Mouse (Mus musculus): ENCODE results near the gene Fgd2.
"Not testable (repeated sequence)": the region's sequence is repeated elsewhere in the genome, so short reads cannot be mapped to it uniquely, and the experiment has no call there.

Fgd2 gene

DNA sequence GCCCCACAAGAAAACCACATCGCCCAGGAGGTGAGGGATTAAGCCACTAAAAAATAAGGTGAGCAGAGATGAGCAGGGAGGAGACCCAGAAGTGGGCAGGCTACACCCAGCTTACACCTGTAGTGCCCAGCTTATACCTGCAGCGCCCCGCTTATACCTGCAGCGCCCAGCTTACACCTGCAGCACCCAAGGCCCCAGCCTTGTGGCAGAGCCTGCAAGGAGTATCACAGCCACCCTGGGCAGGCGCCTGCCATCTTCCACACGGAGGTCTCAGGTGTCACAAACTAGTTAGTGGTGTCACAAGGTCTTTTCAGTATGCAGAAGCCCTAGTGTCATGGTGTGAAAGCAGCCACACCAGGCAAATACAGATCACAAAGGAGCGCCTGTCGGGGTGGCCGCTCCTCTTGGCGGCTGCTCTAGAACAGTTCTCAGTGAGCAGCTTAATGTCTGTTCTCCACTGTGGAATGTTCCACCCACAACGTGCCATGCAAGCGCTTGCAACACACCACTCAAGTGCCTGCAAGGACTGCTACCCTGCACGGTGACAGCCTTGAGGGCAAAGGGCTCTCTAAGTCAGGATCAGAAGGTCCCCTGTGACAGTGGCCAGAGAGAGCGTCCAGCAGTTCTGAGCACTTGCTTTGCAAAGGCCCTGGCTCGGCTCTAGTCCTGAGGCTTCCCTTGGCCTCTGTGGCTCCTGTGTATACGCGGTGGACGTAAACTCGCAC, 24.3 kb upstream of the Fgd2 start:
- DNase-seq (ENCODE audit: low spot score in 2 of 2): no peak

GRCm38 (mm10) chr17:29337979-29338823, 22.5 kb upstream of the Fgd2 start:
- no peak for DNase-seq (ENCODE audit: low spot score in 2 of 2)

DNA sequence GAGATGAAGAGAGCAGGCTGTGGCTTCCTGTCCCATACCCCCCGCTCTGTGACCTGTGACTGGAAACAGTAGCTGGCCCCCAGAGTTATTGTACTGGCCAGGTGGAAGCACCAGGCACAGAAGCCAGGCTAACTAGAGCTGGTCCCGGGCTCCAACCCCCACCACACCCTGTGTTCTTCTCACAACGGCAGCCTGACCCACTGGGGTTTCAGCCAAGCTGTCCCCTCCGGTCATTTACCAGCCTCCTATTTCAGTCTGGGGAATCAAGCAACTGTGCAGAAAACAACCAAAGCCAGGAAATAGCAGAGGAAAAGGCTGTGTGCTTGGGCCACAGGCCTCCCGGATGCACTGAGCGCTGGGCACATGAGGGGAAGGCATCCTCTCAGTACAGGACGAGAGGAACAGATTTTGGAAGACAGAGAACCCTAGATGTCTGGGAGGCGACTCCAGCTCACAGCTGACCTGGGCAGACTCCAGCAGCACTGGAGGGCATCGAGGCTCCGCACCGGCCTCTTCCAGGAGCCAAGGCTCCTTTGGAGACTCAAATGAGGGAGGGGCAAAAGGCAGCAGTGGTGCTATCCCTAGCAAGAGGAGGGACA, 21.4 kb upstream of the Fgd2 start:
- peak in 1 of 2 experiments; percentile 16 for DNase-seq (ENCODE audit: low spot score in 2 of 2)

- no peak for DNase-seq (ENCODE audit: low spot score in 2 of 2)
These were observed 20.1 kb upstream of the Fgd2 start for GRCm38 (mm10) chr17:29340406-29341261.

DNA sequence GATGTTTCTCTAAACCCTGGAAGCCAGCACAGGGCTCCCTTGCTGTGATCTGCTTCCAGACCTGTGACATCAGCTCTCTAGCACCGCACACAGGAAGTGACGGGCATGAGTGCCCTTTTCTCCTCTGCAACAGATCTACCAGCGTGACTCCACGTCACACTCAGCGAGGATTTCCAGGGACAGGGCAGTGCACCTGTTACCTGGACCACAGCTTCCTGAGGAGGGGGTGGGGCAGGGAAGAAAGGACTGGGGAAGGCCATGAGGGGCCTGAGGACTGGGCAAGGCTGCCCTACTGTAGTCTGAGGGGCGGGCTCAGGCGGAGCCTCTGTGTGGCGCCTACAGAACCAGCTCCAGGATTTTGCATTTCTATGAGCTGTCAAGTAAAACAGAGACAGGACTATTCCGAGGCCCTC, 19.1 kb upstream of the Fgd2 start:
- DNase-seq (ENCODE audit: low spot score in 2 of 2): no peak

- DNase-seq (ENCODE audit: low spot score in 2 of 2): peak in 1 of 2 experiments; percentile 76
These were observed 18.5 kb upstream of the Fgd2 start for GRCm38 (mm10) chr17:29342010-29342910.

GRCm38 (mm10) chr17:29343241-29343640, 17.5 kb upstream of the Fgd2 start:
- no peak for DNase-seq (ENCODE audit: low spot score in 2 of 2)

GRCm38 (mm10) chr17:29345272-29345671, 15.4 kb upstream of the Fgd2 start:
- DNase-seq (ENCODE audit: low spot score in 2 of 2): no peak

GRCm38 (mm10) chr17:29346496-29347125, 14.1 kb upstream of the Fgd2 start:
- DNase-seq (ENCODE audit: low spot score in 2 of 2): no peak

DNA sequence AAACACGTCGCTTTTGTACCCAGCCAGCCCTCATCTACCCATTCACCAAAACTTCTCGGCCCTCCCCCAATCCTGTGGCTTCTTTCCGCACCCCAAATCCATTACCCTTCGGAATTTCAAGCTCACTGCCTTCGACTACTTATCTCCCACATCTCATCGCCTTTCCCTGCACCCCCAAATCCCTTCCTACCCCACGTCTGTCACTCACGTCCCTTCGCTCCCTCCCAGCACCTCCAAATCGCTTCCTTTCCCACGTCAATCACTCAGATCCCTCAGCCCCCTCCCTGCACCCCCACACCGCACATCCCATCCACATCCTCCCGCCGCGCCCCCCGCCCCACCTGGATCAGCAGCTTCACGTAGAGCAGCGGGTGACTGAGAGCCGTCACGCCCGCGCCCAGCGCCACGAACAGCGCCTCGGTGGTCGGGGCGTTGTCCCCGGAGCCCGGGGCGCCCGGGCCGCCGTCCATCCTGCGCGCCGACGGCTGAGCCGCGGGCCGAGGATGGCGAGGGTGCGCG, 13.5 kb upstream of the Fgd2 start:
- DNase-seq (ENCODE audit: low spot score in 2 of 2): no peak

DNA sequence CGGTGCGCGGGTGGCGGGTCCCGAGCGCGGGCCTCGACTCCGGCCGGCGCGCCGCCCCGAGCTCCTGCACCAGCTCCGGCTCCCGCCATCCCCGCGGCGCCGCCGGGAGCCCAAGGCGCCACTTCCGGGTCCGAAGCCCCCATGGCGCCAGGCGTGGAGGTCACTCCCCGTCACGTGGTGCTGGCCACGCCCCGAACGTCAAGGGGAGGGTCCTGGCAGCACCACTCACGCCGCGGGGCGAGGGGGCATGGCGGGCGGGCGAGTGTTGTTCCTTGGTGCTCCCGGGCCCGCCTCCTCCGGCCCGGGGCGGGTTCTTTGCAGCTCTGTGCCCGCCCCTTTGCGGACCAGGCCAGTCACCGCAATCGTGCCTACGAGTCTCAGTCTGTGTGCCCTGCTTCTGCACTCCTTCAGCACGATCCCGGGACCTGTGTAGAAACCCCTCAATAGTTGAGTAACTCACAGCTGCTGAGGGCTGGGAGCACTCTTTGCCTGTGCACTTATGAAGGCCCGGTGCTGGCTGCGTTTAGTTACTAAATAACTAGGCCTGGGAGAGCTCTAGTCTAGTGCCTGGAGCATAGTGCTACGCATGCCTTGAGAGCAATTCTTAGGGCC, 13.0 kb upstream of the Fgd2 start, which contains the start of gene Mtch1:
Gene Mtch1, minus strand, starts transcription at position 290 of the 612 bp plus-strand sequence.
- DNase-seq (ENCODE audit: low spot score in 2 of 2): peak; percentile 99 to 100

DNA sequence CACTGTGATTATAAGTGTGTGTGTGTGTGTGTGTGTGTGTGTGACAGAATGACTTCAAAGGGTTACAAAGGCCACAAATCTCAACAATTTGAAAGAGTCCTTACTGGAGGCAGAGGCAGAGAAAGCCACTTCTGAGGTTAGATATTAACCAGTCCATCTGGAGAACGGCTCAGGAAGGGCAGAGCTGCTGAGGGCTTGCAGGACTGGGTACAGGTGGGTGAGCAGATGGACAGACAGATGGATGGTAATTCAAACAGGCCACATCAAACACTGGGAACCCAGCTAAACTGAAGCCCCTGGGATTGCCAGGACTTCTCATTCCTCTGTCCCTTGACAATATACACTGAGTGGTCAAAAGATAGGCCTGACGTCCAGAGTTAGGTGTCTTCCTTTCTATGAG, 11.7 kb upstream of the Fgd2 start:
- DNase-seq (ENCODE audit: low spot score in 2 of 2): no peak

DNA sequence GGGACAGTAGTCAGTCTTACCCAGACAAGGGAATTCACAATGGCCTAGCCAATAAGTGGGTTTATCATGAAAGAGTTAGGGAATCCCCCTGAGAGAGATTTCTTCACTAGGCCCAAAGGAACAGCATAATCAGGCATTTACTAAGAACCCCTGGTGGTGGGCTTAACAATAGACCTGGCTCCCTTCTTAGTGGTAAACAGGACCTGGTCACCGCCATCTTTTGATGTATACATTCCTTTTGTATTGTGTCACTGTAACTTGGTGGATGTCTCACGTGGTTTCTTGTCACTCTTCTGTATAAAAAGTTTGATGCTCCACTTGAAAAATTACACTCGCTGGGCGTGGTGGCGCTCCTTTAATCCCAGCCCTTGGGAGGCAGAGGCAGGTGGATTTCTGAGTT, 9.7 kb upstream of the Fgd2 start:
- not testable (repeated sequence) for DNase-seq (ENCODE audit: low spot score in 2 of 2)

DNA sequence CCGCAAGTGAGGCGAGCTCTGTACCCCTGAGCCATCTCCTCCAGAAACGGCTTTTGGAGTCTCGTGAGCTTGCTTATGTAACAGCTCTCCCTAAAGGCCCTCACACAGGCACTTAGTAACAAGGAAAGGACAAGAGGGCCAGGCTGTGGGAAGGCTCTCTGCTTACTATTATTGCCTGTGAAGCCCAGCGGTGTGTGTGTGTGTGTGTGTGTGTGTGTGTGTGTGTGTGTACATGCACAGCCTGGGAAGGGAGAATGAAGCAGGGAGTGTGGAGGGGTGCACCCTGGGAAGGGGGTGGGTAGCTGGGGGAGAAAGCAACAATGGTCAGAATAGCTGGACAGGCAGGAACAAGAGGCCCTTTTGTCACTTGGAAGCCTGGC, 5.3 kb upstream of the Fgd2 start:
- no peak for DNase-seq (ENCODE audit: low spot score in 2 of 2)

DNA sequence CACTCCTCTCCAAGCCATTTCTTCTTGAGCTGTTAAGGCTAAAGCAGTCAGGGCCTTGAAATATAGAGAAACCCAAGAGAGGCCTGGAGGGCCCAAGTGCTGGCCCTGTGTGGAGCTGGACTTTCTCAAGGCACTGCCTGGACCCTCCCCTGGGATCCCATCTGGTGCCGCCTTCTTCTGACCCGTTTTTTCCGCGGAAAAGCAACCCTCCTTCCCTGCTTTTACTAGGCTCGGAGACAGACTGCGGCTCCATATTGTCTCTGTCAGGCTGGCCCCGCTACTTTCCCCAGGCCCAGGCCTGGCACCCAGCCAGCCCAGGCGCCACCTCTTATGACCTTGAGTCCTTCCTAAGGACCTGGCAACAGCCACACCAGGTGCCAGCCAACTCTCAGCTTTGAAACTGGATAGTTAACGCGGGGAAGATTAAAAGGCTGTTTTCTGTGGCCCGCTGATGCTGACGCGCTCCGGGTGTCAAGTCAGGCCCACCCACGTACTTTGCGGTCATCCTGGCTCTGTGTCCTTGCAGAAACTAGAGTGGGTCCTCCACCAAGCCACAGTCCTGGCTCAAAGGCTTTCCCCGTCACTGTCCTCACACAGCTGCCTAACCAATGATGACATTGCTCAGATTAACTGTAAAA, 4.8 kb upstream of the Fgd2 start:
- DNase-seq (ENCODE audit: low spot score in 2 of 2): peak in 1 of 2 experiments; percentile 72

GRCm38 (mm10) chr17:29356479-29356856, 4.2 kb upstream of the Fgd2 start:
- DNase-seq (ENCODE audit: low spot score in 2 of 2): peak in 1 of 2 experiments; percentile 79

DNA sequence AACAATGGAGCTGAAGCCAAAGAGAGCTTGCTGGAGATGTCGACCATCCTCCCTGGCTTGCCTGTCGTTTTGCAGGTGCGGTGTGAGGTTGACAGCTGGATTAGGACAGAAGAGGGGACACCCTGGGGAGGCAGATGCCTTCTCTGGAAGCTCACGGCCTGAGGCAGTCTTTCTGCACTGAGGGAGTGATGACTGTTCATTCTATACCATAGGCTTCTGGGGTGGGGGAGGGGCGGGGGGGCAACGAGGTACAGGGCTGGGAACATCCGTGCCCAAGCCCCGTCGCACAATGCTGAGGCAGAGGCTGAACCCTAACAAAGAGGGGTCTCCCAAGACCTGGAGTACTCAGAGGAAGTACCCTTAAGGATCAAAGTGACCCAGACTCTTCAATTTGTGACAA, 3.8 kb upstream of the Fgd2 start:
- no peak for DNase-seq (ENCODE audit: low spot score in 2 of 2)

GRCm38 (mm10) chr17:29358928-29359327, 1.8 kb upstream of the Fgd2 start:
- DNase-seq (ENCODE audit: low spot score in 2 of 2): no peak

Data from urinary bladder, postnatal 4 days (tissue).